Mouse (Mus musculus) monocyte, adult 59 days (primary cell): Measurements from ENCODE around the gene Bmp10. TPM values are rescaled to one million over a fixed set of nuclear protein-coding genes. Genes with fewer than 3 reads are reported as not detected.

Source experiments
- total RNA-seq, 2 experiments: library from RNA; stranded (reverse); gene quantifications; one replicate each; pipeline ENCODE4 v1.2.4; 2023

Gene Bmp10
- total RNA-seq: not detected

DNA sequence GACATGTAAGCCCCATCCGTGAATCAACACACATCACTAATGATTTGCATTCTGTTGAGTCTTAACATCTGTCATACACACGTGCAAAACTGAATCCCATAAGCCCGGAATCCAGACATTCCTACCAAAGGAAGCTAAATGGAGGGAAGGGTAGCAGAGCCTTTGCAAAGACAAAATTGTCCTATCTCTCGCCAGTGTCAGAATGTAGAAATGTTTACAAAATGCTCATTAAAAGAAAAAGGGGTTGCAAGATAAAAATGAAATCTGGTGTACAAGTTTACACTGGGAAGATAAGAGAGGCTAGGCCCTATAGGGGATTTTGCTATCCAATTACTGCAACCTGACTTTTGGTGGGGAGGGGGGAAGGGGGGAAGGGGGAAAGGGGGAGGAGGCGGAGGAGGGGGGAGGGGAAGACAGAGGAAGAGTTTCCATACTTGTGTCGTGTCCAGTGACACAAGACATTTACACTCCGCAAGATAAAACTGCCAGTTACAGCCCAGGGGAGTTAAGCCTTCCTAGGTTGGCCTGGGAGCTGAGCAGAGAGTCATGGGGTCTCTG lies at the start of gene Bmp10:
Gene Bmp10, plus strand, starts transcription at position 508 of the 558 bp plus-strand sequence.

DNA sequence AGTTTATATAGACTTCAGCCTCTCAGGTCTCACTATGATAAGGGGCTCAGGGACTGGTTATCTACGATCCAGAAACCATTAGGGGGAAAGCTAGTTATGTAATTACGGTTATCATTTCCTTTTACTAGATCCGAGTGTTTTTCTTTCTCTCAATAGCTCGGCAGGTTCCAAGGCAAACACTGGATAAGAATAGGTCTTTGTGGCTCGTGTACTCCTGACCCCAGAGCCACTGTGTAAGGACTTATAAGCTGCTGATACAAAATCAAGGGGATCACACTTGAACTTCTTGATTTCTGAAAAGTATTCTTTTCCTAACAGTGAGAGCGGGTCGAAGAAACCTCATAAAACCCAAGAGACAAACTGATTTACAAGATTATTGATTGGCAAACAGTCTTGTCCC lies 39.9 kb upstream of the Bmp10 start, which contains the start of gene Gkn3:
Gene Gkn3, minus strand, starts transcription at position 59 of the 400 bp plus-strand sequence.

Other genes starting within 250 kb of the Bmp10 start
- 1 to 10 TPM in 1 of 2 experiments, under 1 TPM in 1; 0.58 to 1.1 TPM for gene Antxr1, start 93.2 kb upstream of the Bmp10 start, total RNA-seq
- not detected for gene Gkn1, start 78.1 kb upstream of the Bmp10 start, total RNA-seq
- gene Gkn2, start 55.6 kb upstream of the Bmp10 start, total RNA-seq: not detected
- not detected for gene Gkn3, start 40.1 kb upstream of the Bmp10 start, total RNA-seq
- 100 to 1,000 TPM in 1 of 2 experiments, 10 to 100 TPM in 1; 98.7 to 101 TPM for gene Arhgap25, start 104.3 kb downstream of the Bmp10 start, total RNA-seq
- 1 to 10 TPM; 1.3 to 1.8 TPM for gene Prokr1, start 161.7 kb downstream of the Bmp10 start, total RNA-seq
- 1 to 10 TPM; 3.1 to 3.4 TPM for gene Aplf, start 243.2 kb downstream of the Bmp10 start, total RNA-seq